Mouse (Mus musculus) adrenal gland, adult 2 months (tissue): Measurements from ENCODE around the gene Pxk. TPM values are rescaled to one million over a fixed set of nuclear protein-coding genes. Genes with fewer than 3 reads are reported as not detected.
A peak's percentile ranks its signal among the peaks of the same experiment; 100 is the strongest.
"Not testable (repeated sequence)": the region's sequence is repeated elsewhere in the genome, so short reads cannot be mapped to it uniquely, and the experiment has no call there.

Source experiments
- DNase-seq: peaks from one replicate; pipeline ENCODE4 v3.0.0; 2021
- polyA plus RNA-seq: library from polyadenylated mRNA; depleted of rRNA; stranded (reverse); fragments of >200 nt; gene quantifications from 2 replicates; pipeline ENCODE4 v1.2.3, GENCODE M21; 2012
- total RNA-seq, 2 experiments: library from RNA; stranded (reverse); gene quantifications; 2 replicates each; pipeline ENCODE4 v1.2.3; 2021

The Pxk gene
- total and polyA plus RNA-seq, 3 experiments: 34.6 to 96.0 (median 57.1) TPM

- peak; percentile 31 for DNase-seq
Measured at GRCm38 (mm10) chr14:8101886-8102285, 3.9 kb downstream of the Pxk start.

- DNase-seq: no peak
Measured at GRCm38 (mm10) chr14:8102676-8103075, 4.7 kb downstream of the Pxk start.

DNA sequence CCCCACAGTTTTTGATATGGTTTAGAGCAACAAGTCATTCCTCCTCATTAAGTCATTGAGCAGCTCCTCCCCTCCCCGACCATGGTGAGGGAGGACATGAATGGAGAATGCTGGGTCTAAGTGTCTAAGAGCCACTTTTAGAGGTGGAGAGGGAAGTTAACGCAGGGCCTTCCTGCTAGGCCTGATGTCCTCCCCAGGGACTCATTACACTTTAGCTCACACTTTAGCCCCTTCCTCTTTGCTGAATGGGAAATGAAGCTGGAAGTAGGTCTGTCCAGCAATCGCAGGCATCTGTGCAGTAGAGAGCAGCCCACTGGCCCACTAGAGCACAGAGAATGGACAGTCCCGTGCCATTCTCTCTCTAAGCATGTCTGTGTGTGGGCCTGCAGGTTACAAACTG, 10.0 kb downstream of the Pxk start:
- DNase-seq: no peak

- DNase-seq: no peak
Measured at GRCm38 (mm10) chr14:8108976-8109375, 11.0 kb downstream of the Pxk start.

DNA sequence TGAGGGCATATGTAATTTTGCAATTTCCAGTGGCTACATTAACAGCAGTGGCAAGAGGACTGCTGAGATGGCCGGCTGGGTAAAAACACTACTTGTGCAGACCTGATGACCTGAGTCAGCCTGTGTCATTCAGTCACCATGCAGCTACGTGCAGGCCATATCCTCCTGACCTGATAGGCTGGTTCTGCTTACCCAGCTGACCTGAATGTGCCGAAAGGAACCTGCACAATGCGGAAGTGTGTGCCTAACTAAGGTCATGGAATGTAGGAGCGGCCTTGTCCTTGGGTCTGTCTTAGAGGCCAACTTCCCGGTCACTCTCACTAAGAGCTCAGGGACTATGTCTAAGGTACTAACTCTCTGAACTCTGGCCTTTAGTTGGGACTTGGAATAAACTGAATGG, 13.5 kb downstream of the Pxk start:
- peak; percentile 59 for DNase-seq

GRCm38 (mm10) chr14:8112036-8112435, 14.0 kb downstream of the Pxk start:
- peak; percentile 66 for DNase-seq

- DNase-seq: no peak
Measured at GRCm38 (mm10) chr14:8113616-8114015, 15.6 kb downstream of the Pxk start.

DNA sequence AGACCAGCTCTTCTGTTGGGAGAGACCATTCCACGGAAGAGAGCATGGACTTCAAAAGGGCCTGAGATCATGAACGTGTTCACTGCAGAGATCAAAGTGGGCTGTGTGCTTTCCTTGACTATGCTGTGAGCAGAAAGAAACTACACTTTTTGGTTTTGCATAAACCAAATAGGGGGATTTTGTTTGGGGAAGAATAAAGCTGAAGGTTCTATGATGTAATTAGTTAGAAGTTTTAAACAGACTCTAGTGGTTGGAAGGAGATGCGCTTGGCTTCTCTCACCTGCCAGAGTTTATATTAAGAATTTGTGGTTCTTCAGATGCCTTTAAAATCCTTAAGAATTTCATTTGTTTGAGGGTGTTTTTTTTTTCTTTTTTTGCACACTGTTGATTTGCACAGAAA, 16.3 kb downstream of the Pxk start:
- DNase-seq: no peak

- no peak for DNase-seq
Measured at GRCm38 (mm10) chr14:8114756-8115155, 16.7 kb downstream of the Pxk start.

DNA sequence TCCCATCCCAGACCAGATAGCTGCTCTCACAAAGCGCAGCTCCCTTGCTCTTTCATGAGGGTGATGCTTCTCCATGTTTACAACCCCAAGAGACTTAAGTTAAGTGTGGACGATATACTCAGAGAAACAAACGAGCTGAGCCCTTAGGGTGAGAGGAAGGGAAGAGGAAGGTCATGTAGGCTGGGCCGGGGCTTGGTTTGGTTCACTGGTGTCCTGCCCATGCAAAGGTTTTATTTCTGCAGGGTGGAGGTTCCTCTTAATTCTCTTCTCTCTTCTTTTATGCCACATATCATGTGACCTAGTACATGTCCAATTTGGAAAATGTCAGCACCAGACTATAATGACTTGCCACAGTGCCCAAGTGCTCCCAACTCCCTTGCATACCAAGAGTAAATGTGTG, 17.8 kb downstream of the Pxk start:
- no peak for DNase-seq

GRCm38 (mm10) chr14:8117371-8117770, 19.4 kb downstream of the Pxk start:
- DNase-seq: no peak

DNA sequence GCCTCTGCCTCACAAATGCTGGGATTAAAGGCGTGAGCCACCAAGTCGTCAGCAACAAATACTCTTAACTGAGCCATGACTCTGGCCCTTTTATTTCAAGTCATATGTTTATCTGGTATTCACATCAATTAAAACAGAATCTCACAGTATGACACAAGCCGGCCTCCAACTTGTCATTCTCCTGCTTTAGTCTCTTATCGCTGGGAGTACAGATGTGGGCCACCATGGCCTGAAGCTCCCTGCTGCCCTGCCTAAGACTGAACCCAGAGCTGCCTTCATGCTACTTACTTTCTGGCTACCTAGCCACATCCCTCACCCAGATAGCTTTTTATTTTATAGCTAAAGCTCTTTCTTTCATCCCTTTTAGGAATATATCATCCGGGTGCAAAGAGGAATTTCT, 21.4 kb downstream of the Pxk start:
- no peak for DNase-seq

DNA sequence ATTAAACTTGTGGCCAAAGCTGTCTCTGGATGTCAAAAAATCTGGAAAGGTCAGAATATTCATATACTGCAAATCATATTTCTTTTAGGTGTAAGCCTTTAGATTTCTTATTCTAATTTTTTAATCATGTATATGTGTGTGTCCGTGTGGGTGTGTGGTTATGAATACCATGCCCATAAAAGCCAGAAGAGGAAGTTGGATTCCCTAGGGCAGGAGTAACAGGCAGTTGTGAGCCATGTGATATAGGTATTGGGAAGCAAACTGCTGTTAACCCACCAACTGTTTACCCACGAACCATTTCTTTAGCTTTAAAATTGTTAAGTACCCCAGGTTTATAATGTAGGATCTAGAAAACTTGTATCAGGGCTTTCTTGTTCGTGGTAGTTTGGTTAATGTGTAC, 21.9 kb downstream of the Pxk start:
- no peak for DNase-seq

DNA sequence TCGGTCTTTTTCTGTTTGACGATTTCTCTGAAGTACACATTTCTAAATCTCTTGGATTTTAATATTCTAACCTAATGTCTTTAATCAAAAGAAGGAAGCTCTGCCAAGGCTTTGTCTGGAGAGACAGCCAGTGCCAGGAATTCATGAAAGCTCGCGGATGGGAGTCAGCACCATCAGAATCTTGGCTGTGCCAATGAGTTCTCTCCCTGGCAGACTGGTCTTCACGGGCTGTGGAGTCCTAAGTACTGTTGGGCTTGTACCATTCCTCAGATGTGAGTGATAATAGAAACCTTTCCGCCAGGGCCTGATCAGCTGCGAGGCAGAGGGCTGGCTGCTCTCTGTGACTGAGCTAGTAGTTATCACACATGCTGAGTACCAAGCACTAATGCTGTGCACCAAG, 25.1 kb downstream of the Pxk start:
- no peak for DNase-seq

GRCm38 (mm10) chr14:8123611-8124010, 25.6 kb downstream of the Pxk start:
- not testable (repeated sequence) for DNase-seq

GRCm38 (mm10) chr14:8124046-8124881, 26.3 kb downstream of the Pxk start:
- DNase-seq: no peak

DNA sequence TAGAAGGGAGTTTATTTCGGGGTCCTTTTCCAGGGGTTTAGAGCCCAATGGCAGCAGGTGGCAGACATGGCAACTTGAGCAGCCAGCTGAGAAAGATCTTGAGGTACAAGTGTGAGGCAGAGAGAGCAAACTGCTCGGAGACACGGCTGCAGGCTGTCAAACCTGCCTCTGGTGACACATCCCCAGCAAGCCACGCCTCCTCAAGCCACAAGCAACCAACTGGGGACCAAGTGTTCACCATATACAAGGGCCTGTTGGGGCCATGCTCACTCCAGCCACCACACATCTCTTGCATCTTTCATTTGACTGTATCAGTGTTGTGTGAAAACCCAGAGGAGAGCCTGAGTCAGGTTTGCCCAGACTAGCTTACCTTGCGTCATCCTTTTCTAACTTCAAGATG, 30.0 kb downstream of the Pxk start:
- DNase-seq: no peak

GRCm38 (mm10) chr14:8132789-8133188, 34.8 kb downstream of the Pxk start:
- no peak for DNase-seq

- DNase-seq: no peak
Measured at GRCm38 (mm10) chr14:8134234-8134633, 36.2 kb downstream of the Pxk start.

GRCm38 (mm10) chr14:8135130-8135529, 37.1 kb downstream of the Pxk start:
- no peak for DNase-seq

DNA sequence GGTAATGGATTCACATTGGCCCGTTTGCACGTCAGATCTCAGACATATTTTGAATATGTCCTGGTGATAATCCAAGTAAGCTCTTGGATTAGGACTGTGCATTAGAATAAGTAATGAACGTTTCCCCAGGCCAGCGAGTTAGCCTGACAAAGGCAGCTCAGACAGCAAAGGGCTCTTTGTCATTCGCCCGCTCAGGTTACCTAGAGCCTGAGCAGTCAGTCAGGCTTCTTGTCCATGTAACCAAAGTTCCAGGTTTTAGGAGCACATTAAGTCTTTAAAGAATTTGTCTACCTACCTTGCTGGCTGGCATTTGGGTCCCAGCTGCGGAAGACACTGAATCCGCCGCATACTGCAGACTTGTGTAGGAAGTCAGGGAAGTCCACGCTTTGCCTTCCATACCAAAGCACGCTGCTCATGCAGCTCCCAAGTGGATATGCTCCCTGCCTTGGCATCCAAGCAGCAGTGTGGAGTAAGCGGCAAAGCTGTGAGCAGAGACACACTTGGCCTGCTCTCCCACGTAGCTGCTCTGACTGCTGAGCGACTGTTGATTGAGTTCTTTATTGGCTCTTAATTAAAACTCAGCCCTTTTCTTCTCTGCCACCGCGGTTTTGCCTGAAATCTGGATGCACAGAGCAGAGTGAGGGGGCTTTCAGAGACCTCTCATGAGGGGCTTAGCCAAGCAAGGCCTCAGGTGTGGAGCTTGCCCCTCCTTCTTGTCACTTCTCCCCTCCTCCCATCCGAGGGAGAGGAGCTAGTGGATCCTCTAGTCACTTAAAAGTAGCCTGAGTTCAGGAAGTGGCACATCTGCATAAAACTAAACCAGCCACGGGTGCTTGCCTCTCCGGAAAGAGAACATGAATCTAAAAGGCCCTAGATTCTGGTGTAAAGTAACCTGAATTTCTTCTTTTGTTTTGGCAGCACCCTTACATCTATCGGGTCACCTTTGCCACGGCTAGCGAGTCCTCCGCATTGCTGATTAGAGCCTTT, 42.0 kb downstream of the Pxk start:
- DNase-seq: no peak

GRCm38 (mm10) chr14:8141131-8141530, 43.1 kb downstream of the Pxk start:
- DNase-seq: no peak
